Mouse (Mus musculus): ENCODE measurements around the gene Snapc4.

The Snapc4 gene

DNA sequence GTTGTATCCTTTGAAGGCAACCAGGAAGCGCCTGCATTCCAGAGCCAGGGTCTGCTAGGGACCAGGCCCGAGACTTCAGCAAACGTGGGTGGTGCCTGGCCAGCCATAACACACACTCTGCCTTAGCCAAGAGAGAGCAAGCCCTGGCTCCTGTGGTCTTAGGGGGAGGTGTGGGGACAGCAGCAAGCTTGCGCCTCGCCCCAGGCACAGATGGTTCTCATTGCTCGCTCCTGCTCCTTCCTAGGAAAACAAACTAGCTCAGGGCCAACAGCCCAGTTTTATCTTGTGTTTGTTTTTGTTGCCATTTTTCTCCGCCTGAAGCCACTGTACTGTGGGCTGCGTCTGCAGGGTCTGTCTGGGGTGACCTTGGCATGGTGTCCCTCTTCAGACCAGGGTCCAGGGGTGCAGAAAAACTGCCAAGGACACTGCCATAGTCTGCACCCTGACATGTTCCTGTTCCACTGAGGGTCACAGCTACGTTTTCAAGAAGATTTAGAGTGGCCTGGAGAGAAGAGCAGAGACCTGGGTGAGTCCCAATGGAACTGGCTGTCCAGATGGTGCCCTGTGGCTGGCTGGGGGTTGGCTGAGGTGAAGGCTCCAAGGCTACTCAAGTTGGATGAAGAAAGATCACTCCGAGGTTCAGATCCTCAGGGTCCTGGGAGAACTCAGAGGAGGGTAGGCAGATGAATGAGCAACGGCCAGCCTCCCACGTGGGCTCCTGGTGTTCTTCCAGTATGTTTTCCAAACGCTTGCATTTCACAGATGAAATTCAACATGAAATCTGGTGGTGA is 66.0 kb downstream of the Snapc4 start:
- peak; percentile 65 for DNase-seq (ENCODE audit: low read depth, low spot score)

DNA sequence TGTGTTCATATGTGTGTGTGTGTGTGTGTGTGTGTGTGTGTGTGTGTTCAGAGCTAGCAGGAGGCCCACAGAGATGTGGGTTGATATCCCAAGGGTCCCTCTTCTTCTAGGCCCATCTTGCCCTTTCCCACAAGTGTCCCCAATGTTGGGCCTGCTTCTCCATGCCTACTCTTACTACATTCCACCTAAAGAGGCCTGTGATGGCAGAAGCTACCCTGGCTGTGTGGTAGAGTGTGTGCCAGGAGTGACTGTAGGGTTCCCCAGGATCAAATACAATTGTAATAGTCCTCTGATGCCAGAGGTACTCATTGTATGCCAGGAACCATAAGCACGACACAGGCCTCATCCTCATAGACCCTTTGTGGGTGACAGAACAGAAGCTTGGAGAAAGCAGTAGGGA is 67.1 kb downstream of the Snapc4 start:
- no peak for DNase-seq (ENCODE audit: low read depth, low spot score)

DNA sequence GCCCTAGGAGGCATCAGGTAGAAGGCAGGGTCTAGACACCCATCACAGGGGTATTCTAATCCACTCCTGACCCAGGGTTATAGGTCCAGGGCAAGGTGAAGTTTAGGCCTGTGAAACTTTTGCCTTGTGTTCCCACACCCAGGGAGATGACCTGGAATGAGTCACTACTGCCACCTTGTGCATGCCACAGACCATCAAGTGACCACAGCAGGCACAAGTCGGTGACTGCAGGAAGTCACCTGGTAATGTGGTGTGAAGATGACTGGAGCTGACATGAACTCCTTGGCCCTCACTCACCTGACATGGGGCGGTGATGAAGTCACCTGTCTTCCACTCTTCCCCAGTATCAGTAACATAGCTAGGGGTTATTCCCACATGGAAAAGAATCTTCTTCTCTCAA is 67.6 kb downstream of the Snapc4 start:
- no peak for DNase-seq (ENCODE audit: low read depth, low spot score)
